Mouse (Mus musculus) mesoderm, embryonic 11.5 days (tissue): Measurements from ENCODE around the gene Prkcq.

Source experiments
- DNase-seq: peaks from one replicate; pipeline ENCODE4 v3.0.0-alpha.2; 2012; ENCODE audit warnings: low read depth, low spot score

Gene Prkcq

DNA sequence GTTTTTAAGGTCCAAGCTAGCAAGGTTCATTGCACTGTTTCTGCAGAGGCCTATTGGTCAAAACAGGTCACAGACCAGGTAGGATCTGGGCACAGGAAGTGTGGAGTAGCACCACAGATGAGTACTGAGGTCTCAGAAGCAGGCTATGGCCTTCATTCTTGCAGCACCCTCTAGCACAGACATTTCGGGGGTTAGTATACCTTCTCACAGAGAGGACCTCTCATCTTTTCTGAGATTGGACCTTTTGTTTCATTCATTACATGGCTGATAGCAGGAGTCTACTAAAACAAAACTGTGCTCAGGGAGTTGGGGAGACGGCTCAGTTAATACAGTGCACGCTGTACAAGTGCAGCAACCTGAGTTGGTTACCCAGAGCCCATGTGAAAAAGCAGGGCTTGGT lies 14.7 kb downstream of the Prkcq start:
- DNase-seq = no peak

- no peak for DNase-seq
Observed at GRCm38 (mm10) chr2:11187166-11187565, 15.3 kb downstream of the Prkcq start.

DNA sequence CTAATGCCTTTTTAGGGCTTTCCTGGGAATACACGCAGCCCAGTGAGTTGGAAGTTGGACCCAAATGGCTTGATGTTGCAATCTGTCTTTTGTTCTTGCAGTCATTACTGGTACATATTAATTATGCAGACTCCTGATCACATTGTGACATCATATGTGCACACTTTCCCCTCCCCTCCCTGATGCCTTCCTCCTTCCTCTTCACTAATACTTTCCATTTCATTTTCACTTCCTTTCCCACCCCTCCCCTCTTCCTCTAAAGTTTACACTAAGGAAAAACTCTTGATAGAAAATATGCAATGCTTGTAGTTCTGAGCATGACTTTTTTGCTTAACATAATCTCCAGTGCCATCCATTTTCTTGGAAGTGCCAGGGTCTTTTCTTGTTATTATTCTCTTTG lies 16.4 kb downstream of the Prkcq start:
- DNase-seq = no peak

- no peak for DNase-seq
Observed at GRCm38 (mm10) chr2:11189150-11189767, 17.4 kb downstream of the Prkcq start.

GRCm38 (mm10) chr2:11192281-11193098 lies 20.6 kb downstream of the Prkcq start:
- no peak for DNase-seq

GRCm38 (mm10) chr2:11193099-11193618 lies 21.3 kb downstream of the Prkcq start:
- no peak for DNase-seq

GRCm38 (mm10) chr2:11194732-11195340 lies 22.9 kb downstream of the Prkcq start:
- DNase-seq = no peak

GRCm38 (mm10) chr2:11196071-11196470 lies 24.2 kb downstream of the Prkcq start:
- DNase-seq = no peak

DNA sequence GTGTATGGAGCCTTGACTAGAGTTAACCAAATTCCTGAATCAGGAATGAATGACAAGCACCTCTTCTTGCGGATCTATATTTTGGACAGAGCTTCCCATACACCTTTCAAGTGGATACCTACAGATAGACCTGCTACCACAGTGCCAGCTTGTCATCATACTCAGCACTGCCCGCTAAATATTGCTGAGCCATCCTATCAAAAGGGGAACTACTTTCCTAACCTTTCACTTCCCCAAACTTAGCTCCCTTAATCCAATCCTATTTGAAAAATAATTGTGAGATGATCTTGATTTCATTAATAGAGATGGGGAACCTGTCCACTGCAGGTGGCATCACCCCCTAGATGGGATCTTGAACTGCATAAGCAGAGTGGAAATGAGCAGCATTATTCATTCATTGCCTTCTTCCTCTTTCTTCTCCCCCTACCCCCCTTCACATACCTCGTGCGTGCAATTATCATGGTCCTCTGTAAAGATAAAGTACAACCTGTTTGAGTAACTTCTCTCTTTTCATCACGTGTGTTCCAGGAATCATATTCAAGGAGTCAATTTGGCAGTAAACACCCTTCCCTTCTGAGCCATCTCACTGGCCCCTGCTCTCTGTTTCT lies 25.1 kb downstream of the Prkcq start:
- DNase-seq = no peak

GRCm38 (mm10) chr2:11199624-11200023 lies 27.7 kb downstream of the Prkcq start:
- no peak for DNase-seq

- no peak for DNase-seq
Observed at GRCm38 (mm10) chr2:11202841-11203240, 30.9 kb downstream of the Prkcq start.

DNA sequence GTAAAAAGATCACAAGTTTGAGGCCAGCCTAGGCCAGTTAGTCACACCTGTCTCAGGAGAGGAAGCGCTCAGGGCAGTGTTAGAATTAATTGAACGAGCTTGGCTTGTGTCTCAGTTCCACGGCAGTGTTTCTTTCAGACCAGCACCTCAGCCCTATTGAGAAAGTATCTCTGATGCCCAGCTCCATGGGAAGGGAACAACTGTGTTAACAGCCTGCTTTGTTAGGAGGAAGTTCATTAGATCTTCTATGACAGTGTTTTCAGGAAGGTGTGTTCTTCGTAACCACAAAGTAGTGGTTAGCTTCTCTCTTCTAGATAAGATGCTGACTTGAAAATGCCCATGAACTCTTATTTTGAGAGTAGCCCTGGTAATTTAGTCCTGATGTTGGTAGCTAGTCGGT lies 31.4 kb downstream of the Prkcq start:
- no peak for DNase-seq

GRCm38 (mm10) chr2:11204232-11204631 lies 32.3 kb downstream of the Prkcq start:
- DNase-seq = no peak

- no peak for DNase-seq
Observed at GRCm38 (mm10) chr2:11204961-11205360, 33.1 kb downstream of the Prkcq start.

- DNase-seq = no peak
Observed at GRCm38 (mm10) chr2:11205720-11206119, 33.8 kb downstream of the Prkcq start.

DNA sequence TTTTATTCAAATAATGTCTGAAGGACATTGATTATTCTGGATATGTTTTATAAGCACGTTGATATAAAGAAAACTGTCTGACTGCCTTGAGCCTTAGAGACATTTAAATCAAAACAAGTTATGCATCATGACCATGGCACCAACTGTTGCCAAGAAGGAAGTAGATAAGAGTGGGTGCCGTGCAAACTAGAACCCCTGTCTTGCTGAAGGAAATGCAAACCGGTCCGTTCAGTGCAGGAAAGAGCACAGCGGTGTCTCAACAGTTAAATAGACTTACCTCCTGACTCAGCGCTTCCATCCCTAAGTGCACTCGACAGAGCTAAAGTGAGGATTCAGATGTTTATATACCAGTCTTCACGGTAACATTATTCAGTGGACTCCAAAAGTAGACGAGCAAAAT lies 36.4 kb downstream of the Prkcq start:
- no peak for DNase-seq

- no peak for DNase-seq
Observed at GRCm38 (mm10) chr2:11209335-11209734, 37.4 kb downstream of the Prkcq start.

DNA sequence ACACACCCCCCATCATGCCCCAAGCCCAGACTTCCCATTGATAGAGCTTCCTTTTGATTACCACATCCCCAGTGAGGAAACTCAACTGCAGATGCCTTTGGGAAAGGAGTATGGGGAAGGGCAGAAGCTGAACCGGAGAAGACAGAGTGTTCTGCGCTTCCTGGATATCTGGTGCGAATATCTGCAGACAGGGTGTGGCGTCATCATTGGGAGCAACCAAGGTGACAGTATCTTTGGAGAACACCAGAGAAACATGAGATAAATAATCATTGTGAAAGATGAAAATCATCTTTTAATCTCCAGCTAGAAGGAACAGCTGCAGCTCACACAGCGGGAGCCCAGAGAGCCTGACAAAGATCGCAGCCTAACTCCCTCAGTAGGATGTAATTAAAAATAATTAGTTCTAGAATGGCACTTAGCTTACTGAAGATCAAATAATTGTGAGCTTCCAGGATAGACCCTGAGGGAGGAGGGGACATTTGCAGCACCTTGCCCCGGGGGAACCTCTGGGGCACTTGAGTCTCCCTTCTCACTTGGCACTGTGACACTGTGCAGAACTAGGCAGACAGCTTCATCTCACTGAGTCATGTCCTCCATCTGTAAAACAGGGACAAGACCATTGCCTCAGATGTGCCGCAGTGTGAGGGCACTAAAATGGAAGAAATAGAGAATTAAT lies 38.5 kb downstream of the Prkcq start:
- no peak for DNase-seq

DNA sequence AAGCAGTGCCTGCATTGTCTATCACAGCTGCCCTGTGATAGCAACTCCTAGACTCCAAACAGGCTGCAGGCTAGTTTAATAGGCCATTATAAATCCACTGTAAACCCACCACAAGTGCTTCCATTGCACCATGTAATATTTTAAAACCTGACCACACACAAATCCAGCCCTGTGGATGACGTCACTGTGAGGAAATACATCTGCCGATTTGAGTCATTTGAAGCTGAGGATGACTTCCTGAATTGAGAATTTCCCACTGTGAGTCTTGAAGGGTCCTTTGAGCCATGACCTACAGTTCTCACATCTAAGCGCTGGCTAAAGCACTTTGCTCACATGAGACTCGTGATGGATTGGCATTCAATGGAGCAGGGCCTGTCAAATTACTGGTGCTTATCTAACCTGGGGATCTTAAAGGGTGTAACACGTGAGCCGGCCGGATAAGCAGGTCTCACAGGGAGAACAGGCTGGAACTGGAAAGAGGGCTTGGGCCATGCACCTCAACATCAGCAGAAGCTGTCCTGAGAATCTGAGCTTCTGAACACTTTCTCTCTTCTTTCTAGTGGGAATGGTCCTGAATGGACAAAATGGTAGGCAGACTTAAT lies 40.2 kb downstream of the Prkcq start:
- DNase-seq = no peak

- no peak for DNase-seq
Observed at GRCm38 (mm10) chr2:11216421-11216820, 44.5 kb downstream of the Prkcq start.

DNA sequence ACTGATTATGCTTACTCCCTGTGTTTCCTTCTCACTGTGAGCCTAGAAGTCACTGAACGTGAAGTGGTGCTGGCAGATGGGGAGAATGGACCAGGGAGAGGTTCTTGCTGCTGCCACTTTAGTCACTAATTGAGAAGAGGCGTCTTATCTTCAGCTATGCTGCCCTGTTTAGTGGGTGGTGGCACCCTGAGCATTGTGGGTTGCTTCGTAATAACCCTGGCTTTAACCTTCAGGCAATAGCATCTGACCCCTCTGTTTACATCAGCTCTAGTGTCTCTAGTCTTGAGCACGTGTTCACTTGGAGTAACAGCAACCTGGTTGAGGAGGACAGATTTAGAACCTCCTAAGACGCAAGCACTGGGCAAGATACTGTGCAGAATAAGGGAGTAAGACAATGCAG lies 44.9 kb downstream of the Prkcq start:
- DNase-seq = no peak
